Mouse (Mus musculus) lung, adult 2 months (tissue): ENCODE data around the gene Itprid1.

ENCODE experiments used
- CTCF ChIP-seq: fragments of 200-500 bp; IDR thresholded peaks from 2 replicates; pipeline ENCODE4 v1.5.1; 2011; ENCODE audit warnings: mild to moderate bottlenecking, low read length, control low read depth; ENCODE audit not compliant: insufficient read depth
- POLR2A ChIP-seq: fragments of 200-500 bp; IDR thresholded peaks from 2 replicates; pipeline ENCODE4 v1.6.1; 2011; ENCODE audit warnings: low read depth, mild to moderate bottlenecking, control low read depth, low read length, borderline replicate concordance; ENCODE audit errors: extremely low read depth

- TF ChIP-seq POLR2A (no peak), CTCF (no peak)
Measured at GRCm38 (mm10) chr6:55944709-55945108, 108.0 kb downstream of the Itprid1 start.
